Mouse (Mus musculus): ENCODE measurements around the gene Alppl2. TPM values are rescaled to one million over a fixed set of nuclear protein-coding genes. Genes with fewer than 3 reads are reported as not detected.

Alppl2 gene
- polyA plus RNA-seq, 1 experiment from 2014 or later: not detected

DNA sequence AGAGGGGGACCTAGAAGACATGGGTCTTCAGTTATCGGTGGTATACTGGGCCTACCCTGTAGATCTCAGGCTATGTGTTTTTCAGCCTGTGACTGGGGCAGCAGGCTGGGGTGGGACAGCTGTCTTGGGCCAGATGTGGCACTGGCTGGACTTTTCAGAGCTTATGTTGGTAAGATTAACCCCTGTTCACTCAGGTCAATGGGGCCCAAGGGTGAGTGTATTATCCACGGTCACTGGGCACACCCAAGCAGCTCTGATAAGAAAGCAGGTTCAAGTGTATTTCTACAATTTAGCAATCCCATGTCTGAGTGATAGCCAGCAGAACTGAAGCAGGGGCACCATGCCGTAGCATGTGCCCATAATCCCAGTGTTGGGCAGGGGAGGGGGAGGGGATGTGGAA, 12.4 kb upstream of the Alppl2 start:
- no peak overlapping the region for H3K4me2 ChIP-seq (ENCODE audit: low read length)
- H3K9ac ChIP-seq (ENCODE audit: low read depth, low read length): no peak overlapping the region
- no peak overlapping the region for H3K27ac ChIP-seq (ENCODE audit: low read depth, low read length)
- H3K36me3 ChIP-seq (ENCODE audit: control insufficient read depth, insufficient read depth, low read length): no peaks in the 10 kb centered on the region
- 90% methylated on average over 3 of the region's 3 CpGs for WGBS
- no peak overlapping the region for H3K4me3 ChIP-seq (ENCODE audit: low read length)
- no peaks in the 10 kb centered on the region for H3K27me3 ChIP-seq (replicated peaks; ENCODE audit: control insufficient read depth, insufficient read depth, low read length)
- no peaks in the 10 kb centered on the region for H3K4me1 ChIP-seq (ENCODE audit: control insufficient read depth, insufficient read depth, low read depth, low read length)
- no peaks in the 10 kb centered on the region for H3K9me3 ChIP-seq (ENCODE audit: control insufficient read depth, low read length)
- ATAC-seq: no peak

- H3K4me1 ChIP-seq (ENCODE audit: control insufficient read depth, insufficient read depth, low read depth, low read length): no peaks in the 10 kb centered on the region
- no peaks in the 10 kb centered on the region for H3K36me3 ChIP-seq (ENCODE audit: control insufficient read depth, insufficient read depth, low read length)
- H3K4me2 ChIP-seq (ENCODE audit: low read length): no peak within 1 kb of the TSS
- no peaks in the 10 kb centered on the region for H3K27me3 ChIP-seq (replicated peaks; ENCODE audit: control insufficient read depth, insufficient read depth, low read length)
- H3K9me3 ChIP-seq (ENCODE audit: control insufficient read depth, low read length): no peaks in the 10 kb centered on the region
- WGBS: 92% methylated on average over 1 of the region's 1 CpGs
- H3K9ac ChIP-seq (ENCODE audit: low read depth, low read length): no peak within 1 kb of the TSS
- no peak for ATAC-seq
- no peak within 1 kb of the TSS for H3K27ac ChIP-seq (ENCODE audit: low read depth, low read length)
- H3K4me3 ChIP-seq (ENCODE audit: low read length): no peak within 1 kb of the TSS
Observed at GRCm38 (mm10) chr1:87101411-87101810, 11.7 kb upstream of the Alppl2 start, which contains the start of gene Alpi. TSS of gene Alpi (minus strand) at chr1:87101606.

GRCm38 (mm10) chr1:87098358-87098975, 8.7 kb upstream of the Alppl2 start:
- Histone ChIP-seq H3K27me3 (replicated peaks; ENCODE audit: control insufficient read depth, insufficient read depth, low read length) (no peaks in the 10 kb centered on the region), H3K27ac (ENCODE audit: low read depth, low read length) (no peak overlapping the region), H3K9me3 (ENCODE audit: control insufficient read depth, low read length) (no peaks in the 10 kb centered on the region), H3K4me3 (ENCODE audit: low read length) (no peak overlapping the region), H3K36me3 (ENCODE audit: control insufficient read depth, insufficient read depth, low read length) (no peaks in the 10 kb centered on the region), H3K4me1 (ENCODE audit: control insufficient read depth, insufficient read depth, low read depth, low read length) (no peaks in the 10 kb centered on the region), H3K4me2 (ENCODE audit: low read length) (peak overlapping the region; percentile 21; the same call in 1 of the 2 replicates), H3K9ac (ENCODE audit: low read depth, low read length) (no peak overlapping the region)
- WGBS: 12% methylated on average over 28 of the region's 30 CpGs
- ATAC-seq: peak; percentile 72; the same call in 1 of the 2 replicates

DNA sequence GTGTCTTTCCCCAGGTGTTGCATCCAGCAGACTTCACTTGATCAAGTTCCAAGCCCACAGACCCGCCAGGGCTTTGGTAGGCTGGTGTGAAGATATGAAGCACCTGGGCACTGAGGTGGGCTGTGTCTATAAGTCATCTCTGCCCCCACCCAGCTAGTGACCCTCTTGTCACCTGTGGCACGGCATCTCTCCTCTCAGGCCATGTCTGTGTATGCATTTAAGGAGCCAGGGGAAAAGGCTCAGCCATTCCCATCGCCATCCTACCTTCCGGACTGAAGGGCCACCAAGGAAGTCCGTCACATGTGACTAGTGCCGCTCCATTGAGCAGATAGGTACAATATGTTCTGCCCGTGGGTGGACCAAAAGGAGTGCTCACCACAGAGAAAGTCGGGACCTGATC, 5.9 kb upstream of the Alppl2 start:
- H3K27ac ChIP-seq (ENCODE audit: low read depth, low read length): no peak overlapping the region
- ATAC-seq: no peak
- no peak overlapping the region for H3K9ac ChIP-seq (ENCODE audit: low read depth, low read length)
- H3K4me1 ChIP-seq (ENCODE audit: control insufficient read depth, insufficient read depth, low read depth, low read length): no peaks in the 10 kb centered on the region
- H3K36me3 ChIP-seq (ENCODE audit: control insufficient read depth, insufficient read depth, low read length): no peaks in the 10 kb centered on the region
- H3K4me3 ChIP-seq (ENCODE audit: low read length): no peak overlapping the region
- 83% methylated on average over 8 of the region's 8 CpGs for whole genome bisulfite sequencing
- H3K4me2 ChIP-seq (ENCODE audit: low read length): no peak overlapping the region
- H3K27me3 ChIP-seq (replicated peaks; ENCODE audit: control insufficient read depth, insufficient read depth, low read length): no peaks in the 10 kb centered on the region
- H3K9me3 ChIP-seq (ENCODE audit: control insufficient read depth, low read length): no peaks in the 10 kb centered on the region

DNA sequence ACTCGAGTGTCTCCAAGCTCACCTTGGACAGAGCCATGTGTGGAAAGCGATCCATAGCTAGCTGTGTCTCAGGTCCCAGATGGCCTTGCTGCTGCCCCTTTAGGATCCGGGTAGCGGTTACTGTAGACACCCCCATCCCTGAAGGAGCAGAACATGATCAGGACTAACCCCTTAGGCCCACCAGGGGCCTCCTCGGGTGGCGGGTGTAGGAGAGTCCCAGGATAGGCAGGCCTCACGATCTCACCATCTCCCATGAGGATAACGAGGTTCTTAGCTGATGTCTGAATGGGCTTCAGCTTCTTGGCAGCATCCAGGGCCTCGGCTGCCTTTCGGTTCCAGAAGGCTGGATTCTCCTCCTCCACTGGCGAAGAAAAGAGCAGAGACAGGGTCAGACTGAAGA, 477 bp downstream of the Alppl2 start:
- Histone ChIP-seq H3K4me3 (ENCODE audit: low read length) (no peak overlapping the region), H3K9ac (ENCODE audit: low read depth, low read length) (no peak overlapping the region), H3K4me1 (ENCODE audit: control insufficient read depth, insufficient read depth, low read depth, low read length) (no peaks in the 10 kb centered on the region), H3K27ac (ENCODE audit: low read depth, low read length) (no peak overlapping the region), H3K9me3 (ENCODE audit: control insufficient read depth, low read length) (no peaks in the 10 kb centered on the region), H3K27me3 (replicated peaks; ENCODE audit: control insufficient read depth, insufficient read depth, low read length) (no peaks in the 10 kb centered on the region), H3K4me2 (ENCODE audit: low read length) (no peak overlapping the region), H3K36me3 (ENCODE audit: control insufficient read depth, insufficient read depth, low read length) (no peaks in the 10 kb centered on the region)
- 89% methylated on average over 11 of the region's 11 CpGs for WGBS
- ATAC-seq: no peak

GRCm38 (mm10) chr1:87086964-87087363, 2.8 kb downstream of the Alppl2 start:
- WGBS: 74% methylated on average over 17 of the region's 17 CpGs
- H3K4me1 ChIP-seq (ENCODE audit: control insufficient read depth, insufficient read depth, low read depth, low read length): no peaks in the 10 kb centered on the region
- H3K4me2 ChIP-seq (ENCODE audit: low read length): no peak overlapping the region
- no peak overlapping the region for H3K9ac ChIP-seq (ENCODE audit: low read depth, low read length)
- no peaks in the 10 kb centered on the region for H3K36me3 ChIP-seq (ENCODE audit: control insufficient read depth, insufficient read depth, low read length)
- H3K27me3 ChIP-seq (replicated peaks; ENCODE audit: control insufficient read depth, insufficient read depth, low read length): no peaks in the 10 kb centered on the region
- no peak overlapping the region for H3K4me3 ChIP-seq (ENCODE audit: low read length)
- no peak overlapping the region for H3K27ac ChIP-seq (ENCODE audit: low read depth, low read length)
- H3K9me3 ChIP-seq (ENCODE audit: control insufficient read depth, low read length): no peaks in the 10 kb centered on the region
- ATAC-seq: no peak

- Histone ChIP-seq H3K9ac (ENCODE audit: low read depth, low read length) (no peak overlapping the region), H3K36me3 (ENCODE audit: control insufficient read depth, insufficient read depth, low read length) (no peaks in the 10 kb centered on the region), H3K4me2 (ENCODE audit: low read length) (no peak overlapping the region), H3K27me3 (replicated peaks; ENCODE audit: control insufficient read depth, insufficient read depth, low read length) (no peaks in the 10 kb centered on the region), H3K4me1 (ENCODE audit: control insufficient read depth, insufficient read depth, low read depth, low read length) (no peaks in the 10 kb centered on the region), H3K4me3 (ENCODE audit: low read length) (no peak overlapping the region), H3K27ac (ENCODE audit: low read depth, low read length) (no peak overlapping the region), H3K9me3 (ENCODE audit: control insufficient read depth, low read length) (no peaks in the 10 kb centered on the region)
- ATAC-seq: no peak
- WGBS: 73% methylated on average over 4 of the region's 4 CpGs
Observed at GRCm38 (mm10) chr1:87086196-87086595, 3.5 kb downstream of the Alppl2 start.

DNA sequence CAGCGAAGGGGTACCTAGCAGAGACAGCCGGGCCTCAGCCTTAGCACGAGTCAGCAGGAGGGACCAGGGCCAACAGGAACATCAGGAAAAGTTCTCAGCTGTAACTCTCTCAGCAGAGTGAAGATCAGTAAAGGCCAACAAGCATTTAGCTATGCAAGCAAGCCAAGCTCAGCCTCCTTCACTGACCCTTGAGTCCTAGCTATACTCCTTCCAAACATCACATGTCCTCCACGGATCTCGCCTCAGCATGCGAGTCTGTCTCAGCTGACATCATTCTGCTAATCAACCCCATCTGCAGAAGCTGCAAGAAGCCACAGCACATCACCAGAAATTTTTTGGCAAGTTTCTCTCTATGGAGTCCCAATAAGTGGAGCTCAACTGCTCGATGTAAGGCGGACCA, 16.0 kb downstream of the Alppl2 start:
- no peaks in the 10 kb centered on the region for H3K4me1 ChIP-seq (ENCODE audit: control insufficient read depth, insufficient read depth, low read depth, low read length)
- no peak overlapping the region for H3K27ac ChIP-seq (ENCODE audit: low read depth, low read length)
- no peak overlapping the region for H3K4me2 ChIP-seq (ENCODE audit: low read length)
- no peaks in the 10 kb centered on the region for H3K9me3 ChIP-seq (ENCODE audit: control insufficient read depth, low read length)
- 88% methylated on average over 8 of the region's 8 CpGs for WGBS
- no peaks in the 10 kb centered on the region for H3K27me3 ChIP-seq (replicated peaks; ENCODE audit: control insufficient read depth, insufficient read depth, low read length)
- H3K9ac ChIP-seq (ENCODE audit: low read depth, low read length): no peak overlapping the region
- H3K4me3 ChIP-seq (ENCODE audit: low read length): no peak overlapping the region
- no peaks in the 10 kb centered on the region for H3K36me3 ChIP-seq (ENCODE audit: control insufficient read depth, insufficient read depth, low read length)
- no peak for ATAC-seq

GRCm38 (mm10) chr1:87070720-87071119, 19.0 kb downstream of the Alppl2 start:
- Histone ChIP-seq H3K27ac (ENCODE audit: low read depth, low read length) (no peak overlapping the region), H3K9ac (ENCODE audit: low read depth, low read length) (no peak overlapping the region), H3K4me2 (ENCODE audit: low read length) (no peak overlapping the region), H3K4me3 (ENCODE audit: low read length) (no peak overlapping the region), H3K4me1 (ENCODE audit: control insufficient read depth, insufficient read depth, low read depth, low read length) (no peaks in the 10 kb centered on the region), H3K27me3 (replicated peaks; ENCODE audit: control insufficient read depth, insufficient read depth, low read length) (no peaks in the 10 kb centered on the region), H3K9me3 (ENCODE audit: control insufficient read depth, low read length) (no peaks in the 10 kb centered on the region), H3K36me3 (ENCODE audit: control insufficient read depth, insufficient read depth, low read length) (no peaks in the 10 kb centered on the region)
- 53% methylated on average over 16 of the region's 16 CpGs for WGBS
- no peak for ATAC-seq

DNA sequence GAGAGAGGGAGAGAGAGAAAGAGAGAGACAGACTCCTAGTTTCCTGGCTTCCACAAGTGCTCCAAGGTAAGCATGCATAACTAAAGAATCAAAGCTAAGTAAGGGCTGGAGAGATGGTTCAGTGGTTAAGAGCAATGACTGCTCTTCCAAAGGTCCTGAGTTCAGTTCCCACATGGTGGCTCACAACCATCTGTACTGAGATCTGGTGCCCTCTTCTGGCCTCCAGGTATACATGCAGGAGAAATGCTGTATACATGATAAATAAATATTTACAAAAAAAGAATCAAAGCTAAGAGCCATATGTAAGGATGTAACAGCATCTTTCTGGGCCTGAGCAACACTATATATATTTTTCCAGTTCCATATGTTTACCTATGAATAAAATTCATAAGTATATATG, 28.8 kb downstream of the Alppl2 start:
- Histone ChIP-seq H3K4me2 (ENCODE audit: low read length) (no peak overlapping the region), H3K9ac (ENCODE audit: low read depth, low read length) (no peak overlapping the region), H3K27ac (ENCODE audit: low read depth, low read length) (no peak overlapping the region), H3K9me3 (ENCODE audit: control insufficient read depth, low read length) (0 out of 2 replicates have a peak, but pooled peaks cover 4% of the 10 kb centered on the region), H3K36me3 (ENCODE audit: control insufficient read depth, insufficient read depth, low read length) (no peaks in the 10 kb centered on the region), H3K27me3 (replicated peaks; ENCODE audit: control insufficient read depth, insufficient read depth, low read length) (no peaks in the 10 kb centered on the region), H3K4me1 (ENCODE audit: control insufficient read depth, insufficient read depth, low read depth, low read length) (no peaks in the 10 kb centered on the region), H3K4me3 (ENCODE audit: low read length) (no peak overlapping the region)
- ATAC-seq: no peak
